Mouse (Mus musculus): ENCODE data around the gene Syf2. TPM values are rescaled to one million over a fixed set of nuclear protein-coding genes. Genes with fewer than 3 reads are reported as not detected.

Gene Syf2
- total and polyA plus RNA-seq, 3 experiments: 59.2 to 77.1 (median 76.1) TPM

- DNase-seq (ENCODE audit: extremely low read depth): no peak
- no peak overlapping the region for H3K27ac ChIP-seq (ENCODE audit: insufficient read depth, low read depth)
- no peaks in the 10 kb centered on the region for H3K4me1 ChIP-seq (ENCODE audit: control insufficient read depth in 1 of 2, insufficient read depth in 2 of 2)
- in situ Hi-C loops (cut with MboI; ENCODE audit: low pct_ligation_motif_present, low pct_unique_long_range_greater_than_20kb, low sequenced_read_pairs) (no loop called here), dilution Hi-C loops (cut with MboI; ENCODE audit: extremely low pct_ligation_motif_present, extremely low pct_unique_long_range_greater_than_20kb, low sequenced_read_pairs) (no loop called here)
- H3K9me3 ChIP-seq (replicated peaks; ENCODE audit: low read length): no peaks in the 10 kb centered on the region
- H3K79me2 ChIP-seq (replicated peaks; ENCODE audit: control insufficient read depth, extremely low read depth, insufficient read depth, poor library complexity, severe bottlenecking): no peaks in the 10 kb centered on the region
- TF ChIP-seq CHD1 (IDR thresholded peaks at IDR 0.05; ENCODE audit: low read depth, low read length): no peak
- H3K9ac ChIP-seq (ENCODE audit: insufficient read depth, low read depth): no peak overlapping the region
- no peak overlapping the region for H3K4me3 ChIP-seq (replicated peaks in 1 of 3; ENCODE audit: low read depth in 2 of 3, low read length in 2 of 3, poor library complexity in 1 of 3)
- no peaks in the 10 kb centered on the region for H3K36me3 ChIP-seq (replicated peaks in 1 of 2; ENCODE audit: control insufficient read depth in 1 of 2, insufficient read depth in 1 of 2, low read length in 1 of 2)
- no peak overlapping the region for H3K4me2 ChIP-seq (ENCODE audit: insufficient read depth, low read depth, poor library complexity, severe bottlenecking)
- peaks cover 37% of the 10 kb centered on the region for H3K27me3 ChIP-seq (replicated peaks)
Measured at GRCm38 (mm10) chr4:134986336-134986635, 55.6 kb downstream of the Syf2 start.

GRCm38 (mm10) chr4:134986963-134987362 lies 56.3 kb downstream of the Syf2 start:
- no peak overlapping the region for H3K4me3 ChIP-seq (replicated peaks in 1 of 3; ENCODE audit: low read depth in 2 of 3, low read length in 2 of 3, poor library complexity in 1 of 3)
- no peak overlapping the region for H3K4me2 ChIP-seq (ENCODE audit: insufficient read depth, low read depth, poor library complexity, severe bottlenecking)
- in situ Hi-C loops (cut with MboI; ENCODE audit: low pct_ligation_motif_present, low pct_unique_long_range_greater_than_20kb, low sequenced_read_pairs): no loop called here
- no peaks in the 10 kb centered on the region for H3K4me1 ChIP-seq (ENCODE audit: control insufficient read depth in 1 of 2, insufficient read depth in 2 of 2)
- H3K27ac ChIP-seq (ENCODE audit: insufficient read depth, low read depth): no peak overlapping the region
- peaks cover 37% of the 10 kb centered on the region for H3K27me3 ChIP-seq (replicated peaks)
- H3K36me3 ChIP-seq (replicated peaks in 1 of 2; ENCODE audit: control insufficient read depth in 1 of 2, insufficient read depth in 1 of 2, low read length in 1 of 2): no peaks in the 10 kb centered on the region
- H3K9me3 ChIP-seq (replicated peaks; ENCODE audit: low read length): peaks cover 5% of the 10 kb centered on the region
- H3K79me2 ChIP-seq (replicated peaks; ENCODE audit: control insufficient read depth, extremely low read depth, insufficient read depth, poor library complexity, severe bottlenecking): no peaks in the 10 kb centered on the region
- DNase-seq (ENCODE audit: extremely low read depth): no peak
- H3K9ac ChIP-seq (ENCODE audit: insufficient read depth, low read depth): no peak overlapping the region
- dilution Hi-C loops (cut with MboI; ENCODE audit: extremely low pct_ligation_motif_present, extremely low pct_unique_long_range_greater_than_20kb, low sequenced_read_pairs): no loop called here
- no peak for TF ChIP-seq EP300 (IDR thresholded peaks at IDR 0.05; ENCODE audit: low read length)
- no peak for TF ChIP-seq CTCF (conservative IDR thresholded peaks at IDR 0.05 in 1 of 2, IDR thresholded peaks at IDR 0.05 in 1 of 2; ENCODE audit: low read depth in 2 of 2, low read length in 2 of 2)
- TF ChIP-seq IRF4 (IDR thresholded peaks at IDR 0.05; ENCODE audit: low read depth, low read length): no peak
- no peak for TF ChIP-seq KAT2A (IDR thresholded peaks at IDR 0.05; ENCODE audit: insufficient replicate concordance, low read length)
- TF ChIP-seq ZC3H11A (IDR thresholded peaks at IDR 0.05; ENCODE audit: low read depth, low read length): no peak
- TF ChIP-seq E2F4 (IDR thresholded peaks at IDR 0.05; ENCODE audit: insufficient replicate concordance, low read depth, low read length): no peak
- TF ChIP-seq ZMIZ1 (IDR thresholded peaks at IDR 0.05; ENCODE audit: low read depth, low read length): no peak
- TF ChIP-seq GABPA (IDR thresholded peaks at IDR 0.05; ENCODE audit: insufficient replicate concordance, low read depth, low read length): no peak
- TF ChIP-seq JUN (IDR thresholded peaks at IDR 0.05; ENCODE audit: insufficient read depth, low read depth, low read length): no peak
- TF ChIP-seq POLR2AphosphoS2 (IDR thresholded peaks at IDR 0.05; ENCODE audit: low read depth, low read length): no peak
- TF ChIP-seq POLR2A (IDR thresholded peaks at IDR 0.05; ENCODE audit: low read depth, low read length): no peak
- TF ChIP-seq CHD2 (IDR thresholded peaks at IDR 0.05; ENCODE audit: low read length): no peak
- TF ChIP-seq USF2 (conservative IDR thresholded peaks at IDR 0.05; ENCODE audit: low read depth, low read length): no peak
- TF ChIP-seq NRF1 (IDR thresholded peaks at IDR 0.05; ENCODE audit: low read depth, low read length): no peak
- TF ChIP-seq MAZ (IDR thresholded peaks at IDR 0.05; ENCODE audit: low read depth, low read length): no peak
- TF ChIP-seq ZNF384 (IDR thresholded peaks at IDR 0.05; ENCODE audit: low read depth, low read length): no peak
- TF ChIP-seq ETS1 (conservative IDR thresholded peaks at IDR 0.05; ENCODE audit: low read depth, low read length): no peak

Other genes starting within 250 kb of the Syf2 start
- 0.04 TPM in 2 replicates for gene Man1c1, start 226.6 kb upstream of the Syf2 start, total RNA-seq (2012; rRNA removed)
- 0.09 and 0.20 TPM in 2 replicates for gene Man1c1, start 226.6 kb upstream of the Syf2 start, total RNA-seq (2014; rRNA removed)
- 0.42 and 0.44 TPM in 2 replicates for gene Man1c1, start 226.6 kb upstream of the Syf2 start, polyA plus RNA-seq (2012; ENCODE audit: insufficient read length, low read depth)
- gene Ldlrap1, start 162.9 kb upstream of the Syf2 start, total RNA-seq (2012; rRNA removed): 2.2 and 2.4 TPM in 2 replicates
- gene Ldlrap1, start 162.9 kb upstream of the Syf2 start, total RNA-seq (2014; rRNA removed): 1.1 and 1.4 TPM in 2 replicates
- gene Ldlrap1, start 162.9 kb upstream of the Syf2 start, polyA plus RNA-seq (2012; ENCODE audit: insufficient read length, low read depth): 2.2 and 3.7 TPM in 2 replicates
- gene Maco1, start 77.6 kb upstream of the Syf2 start, total RNA-seq (2012; rRNA removed): 15.8 and 16.6 TPM in 2 replicates
- 17.3 and 19.6 TPM in 2 replicates for gene Maco1, start 77.6 kb upstream of the Syf2 start, total RNA-seq (2014; rRNA removed)
- gene Maco1, start 77.6 kb upstream of the Syf2 start, polyA plus RNA-seq (2012; ENCODE audit: insufficient read length, low read depth): 19.8 and 22.3 TPM in 2 replicates
- 0.92 and 1.1 TPM in 2 replicates for gene Rhd, start 66.4 kb upstream of the Syf2 start, total RNA-seq (2012; rRNA removed)
- gene Rhd, start 66.4 kb upstream of the Syf2 start, total RNA-seq (2014; rRNA removed): 0.82 and 1.3 TPM in 2 replicates
- gene Rhd, start 66.4 kb upstream of the Syf2 start, polyA plus RNA-seq (2012; ENCODE audit: insufficient read length, low read depth): 0.79 and 1.1 TPM in 2 replicates
- 84.8 and 95.8 TPM in 2 replicates for gene Tmem50a, start 15.9 kb upstream of the Syf2 start, total RNA-seq (2012; rRNA removed)
- gene Tmem50a, start 15.9 kb upstream of the Syf2 start, total RNA-seq (2014; rRNA removed): 131 and 132 TPM in 2 replicates
- 114 and 133 TPM in 2 replicates for gene Tmem50a, start 15.9 kb upstream of the Syf2 start, polyA plus RNA-seq (2012; ENCODE audit: insufficient read length, low read depth)
- 61.3 and 71.9 TPM in 2 replicates for gene Rsrp1, start 7.3 kb upstream of the Syf2 start, total RNA-seq (2012; rRNA removed)
- gene Rsrp1, start 7.3 kb upstream of the Syf2 start, total RNA-seq (2014; rRNA removed): 51.2 and 62.7 TPM in 2 replicates
- gene Rsrp1, start 7.3 kb upstream of the Syf2 start, polyA plus RNA-seq (2012; ENCODE audit: insufficient read length, low read depth): 69.4 and 86.8 TPM in 2 replicates
- 13.7 and 19.7 TPM in 2 replicates for gene Runx3, start 189.8 kb downstream of the Syf2 start, total RNA-seq (2012; rRNA removed)
- 2.4 and 5.0 TPM in 2 replicates for gene Runx3, start 189.8 kb downstream of the Syf2 start, total RNA-seq (2014; rRNA removed)
- 48.0 and 61.1 TPM in 2 replicates for gene Runx3, start 189.8 kb downstream of the Syf2 start, polyA plus RNA-seq (2012; ENCODE audit: insufficient read length, low read depth)